Mouse (Mus musculus) C2C12 (cell line): ENCODE data around the gene Lrp6. TPM values are rescaled to one million over a fixed set of nuclear protein-coding genes. Genes with fewer than 3 reads are reported as not detected.

Experiments
- H3K27me3 ChIP-seq: one replicate; pipeline ENCODE4 v1.6.1; 2011; ENCODE audit not compliant: control insufficient read depth, insufficient read depth, insufficient read length
- H3K36me3 ChIP-seq: one replicate; pipeline ENCODE4 v1.6.1; 2011; ENCODE audit not compliant: control insufficient read depth, insufficient read depth
- H3K4me3 ChIP-seq: one replicate; pipeline ENCODE4 v1.5.1; 2011; ENCODE audit warnings: mild to moderate bottlenecking, control low read depth; ENCODE audit not compliant: poor library complexity, insufficient read depth, severe bottlenecking
- H3K79me2 ChIP-seq: one replicate; pipeline ENCODE4 v1.6.1; 2011; ENCODE audit not compliant: control insufficient read depth, insufficient read depth
- H3K79me3 ChIP-seq: one replicate; pipeline ENCODE4 v1.6.1; 2011; ENCODE audit warnings: low read depth, control low read depth
- H3ac ChIP-seq: one replicate; pipeline ENCODE3; 2011; ENCODE audit warnings: low read depth; ENCODE audit not compliant: control insufficient read depth, insufficient read length
- CEBPB ChIP-seq: IDR thresholded peaks from one replicate; pipeline ENCODE4 v1.6.1; 2011; ENCODE audit warnings: low read depth, mild to moderate bottlenecking, control low read depth, moderate library complexity
- CTCF ChIP-seq: IDR thresholded peaks from one replicate; pipeline ENCODE4 v1.5.1; 2011; ENCODE audit not compliant: control insufficient read depth, insufficient read depth, insufficient read length
- FOSL1 ChIP-seq: IDR thresholded peaks from one replicate; pipeline ENCODE4 v1.8.0; 2011; ENCODE audit warnings: mild to moderate bottlenecking, low read length; ENCODE audit not compliant: poor library complexity, insufficient read depth, severe bottlenecking
- MAX ChIP-seq: IDR thresholded peaks from one replicate; pipeline ENCODE4 v1.6.1; 2011; ENCODE audit warnings: mild to moderate bottlenecking, control low read depth
- MYOD1 ChIP-seq: IDR thresholded peaks from one replicate; pipeline ENCODE4 v1.6.1; 2011; ENCODE audit warnings: low read depth; ENCODE audit not compliant: control insufficient read depth, insufficient read length
- MYOG ChIP-seq: IDR thresholded peaks from one replicate; pipeline ENCODE4 v1.6.1; 2011; ENCODE audit not compliant: control insufficient read depth, insufficient read length; ENCODE audit errors: extremely low read depth
- USF1 ChIP-seq: IDR thresholded peaks from one replicate; pipeline ENCODE4 v1.6.1; 2011; ENCODE audit warnings: low read depth, mild to moderate bottlenecking, control low read depth, moderate library complexity
- polyA plus RNA-seq: library from polyadenylated mRNA; unstranded; fragments of >200 nt; fragmentation: generic; extraction: Trizol; gene quantifications from one replicate; pipeline ENCODE4 v1.2.1, GENCODE M21; 2012; ENCODE audit warnings: missing spikeins

Gene Lrp6
- polyA plus RNA-seq, 1 experiment: 5.9 TPM

DNA sequence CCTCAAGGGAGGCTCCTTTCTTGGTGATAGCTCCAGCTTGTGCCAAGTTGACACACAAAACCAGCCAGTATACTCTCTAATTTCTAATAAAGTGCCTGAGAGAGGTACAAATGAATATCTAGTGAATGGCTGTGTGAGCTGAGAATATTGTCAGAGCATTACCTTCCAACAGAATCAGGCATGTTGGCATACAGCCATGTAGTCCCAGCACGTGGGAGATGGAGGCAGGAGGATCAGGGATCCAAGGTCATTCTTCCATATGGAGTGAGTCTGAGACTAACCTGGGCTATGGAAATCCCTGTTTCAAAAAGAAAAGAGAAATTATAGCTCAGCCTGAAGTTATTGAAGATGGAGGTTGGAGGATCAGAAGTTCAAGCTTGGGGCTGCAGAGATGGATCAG is 32.5 kb upstream of the Lrp6 start:
- Histone ChIP-seq H3K36me3 (no peaks in the 10 kb centered on the region), H3K79me3 (no peaks in the 10 kb centered on the region), H3ac (no peak overlapping the region), H3K4me3 (no peak overlapping the region), H3K79me2 (no peaks in the 10 kb centered on the region), H3K27me3 (no peaks in the 10 kb centered on the region)
- no peak for TF ChIP-seq CTCF
- no peak for TF ChIP-seq FOSL1
- no peak for TF ChIP-seq CEBPB
- TF ChIP-seq MYOD1: no peak
- TF ChIP-seq MAX: no peak
- no peak for TF ChIP-seq USF1

DNA sequence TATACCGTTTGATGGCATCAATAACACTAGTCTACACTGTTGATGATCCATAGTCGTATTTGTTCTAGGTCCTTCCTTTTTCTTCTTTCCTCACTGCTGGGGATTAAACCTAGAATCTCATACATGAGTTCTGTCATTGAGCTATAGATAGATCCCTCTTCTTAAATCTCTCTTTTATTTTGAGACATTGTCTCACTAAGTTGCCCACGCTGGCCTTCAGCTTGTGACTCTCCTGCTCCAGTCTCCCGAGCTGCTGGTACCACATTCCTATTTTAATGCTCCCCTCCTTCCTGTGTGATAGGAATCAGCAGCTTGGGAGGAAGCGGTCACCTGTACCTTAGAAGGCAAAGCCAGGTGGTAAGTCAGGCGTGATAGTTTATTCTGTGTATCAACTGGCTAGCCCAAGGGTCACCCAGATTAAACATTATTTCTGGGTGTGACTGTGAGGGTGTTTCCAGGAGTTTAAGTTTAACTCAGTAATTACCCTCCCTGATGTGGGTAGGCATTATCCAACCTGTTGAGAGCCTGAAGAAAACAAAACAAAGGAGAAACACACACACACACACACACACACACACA is 31.0 kb upstream of the Lrp6 start:
- Histone ChIP-seq H3K79me3 (no peaks in the 10 kb centered on the region), H3ac (no peak overlapping the region), H3K27me3 (no peaks in the 10 kb centered on the region), H3K36me3 (no peaks in the 10 kb centered on the region), H3K79me2 (no peaks in the 10 kb centered on the region), H3K4me3 (no peak overlapping the region)
- TF ChIP-seq USF1 (no peak), CTCF (no peak), FOSL1 (no peak)

DNA sequence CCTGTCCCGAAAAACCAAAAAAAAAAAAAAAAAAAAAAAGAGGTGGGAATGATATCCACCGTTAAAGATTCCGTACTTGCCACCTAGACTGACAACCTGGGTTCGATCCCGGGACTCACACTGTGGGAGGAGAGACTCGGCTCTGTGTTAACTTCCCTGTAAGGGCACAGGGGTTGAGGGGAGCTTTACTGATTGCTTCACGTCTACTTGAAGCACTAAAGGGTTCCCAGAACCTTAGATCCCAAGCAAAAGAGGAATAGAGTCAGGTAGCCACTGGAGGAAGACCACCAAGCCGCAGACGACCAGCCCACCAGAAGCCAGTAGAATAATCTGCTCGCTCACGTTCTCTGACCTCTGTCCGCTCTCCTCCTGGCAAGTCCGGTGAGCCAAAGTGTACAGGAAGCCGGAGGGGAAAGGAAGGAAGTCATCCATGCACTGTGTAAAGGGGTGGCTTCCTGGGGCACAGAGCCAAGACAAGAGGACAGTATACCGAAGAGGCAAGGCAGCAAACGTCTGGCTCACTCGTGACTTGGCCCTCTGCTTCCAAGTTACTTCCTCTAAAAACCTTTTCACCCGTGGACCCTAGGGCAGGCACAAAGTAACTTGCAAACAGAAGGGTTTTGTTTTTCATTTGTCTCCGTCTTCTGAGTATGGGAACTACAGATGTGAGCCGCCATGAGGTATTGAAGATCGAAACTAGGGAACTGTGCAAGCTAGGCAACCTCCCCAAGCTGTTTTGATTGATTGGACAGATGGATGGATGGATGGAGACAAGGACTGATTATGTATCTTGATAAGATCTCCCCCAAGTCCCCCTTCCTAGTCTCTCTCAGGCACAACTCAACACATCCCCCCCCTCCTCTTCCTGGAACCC is 28.0 kb upstream of the Lrp6 start:
- Histone ChIP-seq H3K4me3 (no peak overlapping the region), H3K27me3 (no peaks in the 10 kb centered on the region)
- TF ChIP-seq CTCF (no peak), USF1 (no peak), MYOG (no peak), MYOD1 (no peak), MAX (no peak), FOSL1 (no peak), CEBPB (no peak)

DNA sequence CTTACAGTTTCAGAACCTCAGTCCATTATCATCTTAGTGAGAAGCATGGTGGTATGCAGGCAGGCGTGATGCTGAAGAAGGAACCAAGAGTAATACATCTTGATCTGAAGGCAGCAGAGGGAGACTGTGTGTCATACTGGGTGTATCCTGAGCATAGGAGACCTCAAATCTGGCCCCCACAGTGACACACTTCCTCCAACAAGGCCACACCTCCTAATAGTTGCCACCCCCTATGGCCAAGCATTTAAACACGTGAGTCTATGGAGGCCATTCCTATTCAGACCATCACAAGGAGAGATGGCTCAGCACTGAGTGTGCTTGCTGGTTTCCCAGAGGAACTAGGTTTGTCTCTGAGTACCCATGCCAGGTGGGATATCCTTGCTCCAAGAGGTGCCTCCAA is 24.8 kb upstream of the Lrp6 start:
- Histone ChIP-seq H3K4me3 (no peak overlapping the region), H3K79me2 (no peaks in the 10 kb centered on the region), H3K36me3 (no peaks in the 10 kb centered on the region), H3K27me3 (no peaks in the 10 kb centered on the region), H3ac (no peak overlapping the region), H3K79me3 (no peaks in the 10 kb centered on the region)
- TF ChIP-seq CEBPB: no peak
- TF ChIP-seq MAX: no peak
- TF ChIP-seq FOSL1: no peak
- TF ChIP-seq USF1: no peak
- no peak for TF ChIP-seq CTCF
- TF ChIP-seq MYOD1: no peak
- no peak for TF ChIP-seq MYOG

More for the DNA sequence above, 28.0 kb upstream of the Lrp6 start:
- H3K79me3 ChIP-seq: no peaks in the 10 kb centered on the region
- no peaks in the 10 kb centered on the region for H3K36me3 ChIP-seq
- no peaks in the 10 kb centered on the region for H3K79me2 ChIP-seq
- H3ac ChIP-seq: no peak overlapping the region

DNA sequence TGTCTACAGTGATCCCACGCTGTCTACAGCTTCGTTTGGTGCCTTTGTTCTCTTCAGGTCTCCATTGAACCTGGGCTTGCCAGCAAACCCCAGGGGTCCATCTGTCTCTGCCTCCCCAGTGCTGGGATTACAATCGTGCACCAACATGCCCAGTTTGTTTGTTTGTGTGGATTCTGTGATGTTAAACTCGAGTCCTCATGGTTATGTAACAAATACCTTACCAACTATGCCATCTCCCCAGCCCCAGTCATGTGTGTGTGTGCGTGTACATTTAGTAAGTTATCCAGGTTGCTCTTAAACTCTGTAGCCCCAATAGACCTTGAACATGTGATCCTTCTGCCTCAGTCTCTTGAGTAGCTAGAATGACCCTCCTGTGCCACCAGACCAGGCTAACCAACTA is 19.5 kb upstream of the Lrp6 start:
- H3K4me3 ChIP-seq: no peak overlapping the region
- H3K27me3 ChIP-seq: peaks cover 8% of the 10 kb centered on the region
- no peaks in the 10 kb centered on the region for H3K79me3 ChIP-seq
- no peaks in the 10 kb centered on the region for H3K79me2 ChIP-seq
- no peak overlapping the region for H3ac ChIP-seq
- TF ChIP-seq MAX: no peak
- TF ChIP-seq CEBPB: no peak
- TF ChIP-seq MYOG: no peak
- TF ChIP-seq MYOD1: no peak
- TF ChIP-seq FOSL1: no peak
- no peak for TF ChIP-seq CTCF
- no peak for TF ChIP-seq USF1
- no peaks in the 10 kb centered on the region for H3K36me3 ChIP-seq
